Mouse (Mus musculus): ENCODE measurements around the gene Mpo. TPM values are rescaled to one million over a fixed set of nuclear protein-coding genes. Genes with fewer than 3 reads are reported as not detected.
A peak's percentile ranks its signal among the peaks of the same experiment; 100 is the strongest.

Mpo gene
- polyA plus RNA-seq, 1 experiment, result 5.5 TPM

DNA sequence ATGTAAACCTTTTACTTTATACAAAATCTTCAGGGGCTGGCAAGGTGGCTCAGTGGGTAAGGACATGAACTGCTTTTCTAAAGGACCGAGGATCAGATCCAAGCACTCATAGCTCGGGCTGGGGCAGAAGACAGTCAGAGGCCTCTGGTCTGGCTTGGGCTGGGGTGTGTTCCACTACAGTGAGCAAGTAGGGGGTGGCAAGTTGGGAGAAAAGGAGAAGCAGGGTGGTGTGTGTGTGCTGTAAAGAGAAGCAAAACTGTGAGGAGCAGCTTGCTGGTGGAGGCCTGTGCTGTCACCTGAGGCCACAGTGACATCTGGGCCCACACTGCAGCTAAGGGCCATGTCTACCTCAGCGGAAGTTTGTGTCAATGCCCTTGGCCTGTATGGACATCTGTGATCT, 48.1 kb downstream of the Mpo start:
- H3K4me1 ChIP-seq (ENCODE audit: control insufficient read depth, insufficient read depth, low read length), result no peaks in the 10 kb centered on the region
- no peak for TF ChIP-seq POLR2A (IDR thresholded peaks at IDR 0.05; ENCODE audit: control insufficient read depth, low read depth, low read length)
- no peak for TF ChIP-seq CTCF (IDR thresholded peaks at IDR 0.05; ENCODE audit: control insufficient read depth, insufficient read depth, insufficient replicate concordance, low read depth, low read length)

DNA sequence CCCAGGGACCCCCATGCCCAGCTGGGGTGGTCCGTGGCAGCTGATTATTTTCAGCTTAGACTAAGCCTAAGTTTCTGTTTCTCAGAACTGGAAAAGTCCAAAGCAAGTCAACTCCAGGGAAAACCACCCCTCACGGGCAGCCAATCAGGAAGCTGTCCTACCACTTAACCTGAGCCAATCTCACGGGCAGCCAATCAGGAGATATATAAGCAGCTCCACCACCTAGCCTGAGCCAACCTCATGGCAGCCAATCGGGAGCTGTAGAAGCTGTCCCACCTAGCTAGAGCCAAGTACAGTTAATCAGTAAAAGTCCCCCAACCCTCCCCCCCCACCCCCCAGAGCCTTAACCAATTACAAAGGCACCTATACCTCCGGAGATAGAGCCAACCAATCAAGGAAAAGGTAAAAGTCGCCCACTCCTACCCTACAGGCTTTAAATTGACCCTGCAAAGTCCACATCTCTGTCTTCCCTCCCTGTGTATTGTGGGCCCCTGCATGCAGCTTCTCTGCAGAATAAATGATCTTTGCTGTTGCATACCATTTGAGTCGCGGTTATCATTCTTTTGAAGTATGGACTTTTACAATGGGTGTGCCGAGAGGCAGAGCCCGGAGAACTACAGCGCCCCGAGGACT, 53.7 kb downstream of the Mpo start:
- H3K4me1 ChIP-seq (ENCODE audit: control insufficient read depth, insufficient read depth, low read length), result peaks cover 2% of the 10 kb centered on the region
- TF ChIP-seq CTCF (IDR thresholded peaks at IDR 0.05; ENCODE audit: control insufficient read depth, insufficient read depth, insufficient replicate concordance, low read depth, low read length) (no peak), POLR2A (IDR thresholded peaks at IDR 0.05; ENCODE audit: control insufficient read depth, low read depth, low read length) (no peak)
- H3K4me3 ChIP-seq (ENCODE audit: control insufficient read depth, low read depth, low read length), result no peak overlapping the region
- H3K36me3 ChIP-seq (ENCODE audit: control insufficient read depth, insufficient read depth, low read length), result no peaks in the 10 kb centered on the region
- H3K27ac ChIP-seq (ENCODE audit: control insufficient read depth, insufficient read depth, low read depth, low read length), result no peak overlapping the region
- H3K27me3 ChIP-seq (ENCODE audit: control insufficient read depth, insufficient read depth, low read length), result no peaks in the 10 kb centered on the region

More for the DNA sequence above, 48.1 kb downstream of the Mpo start:
- Histone ChIP-seq H3K27ac (ENCODE audit: control insufficient read depth, insufficient read depth, low read depth, low read length) (no peak overlapping the region), H3K27me3 (ENCODE audit: control insufficient read depth, insufficient read depth, low read length) (no peaks in the 10 kb centered on the region), H3K36me3 (ENCODE audit: control insufficient read depth, insufficient read depth, low read length) (no peaks in the 10 kb centered on the region), H3K4me3 (ENCODE audit: control insufficient read depth, low read depth, low read length) (no peak overlapping the region)

DNA sequence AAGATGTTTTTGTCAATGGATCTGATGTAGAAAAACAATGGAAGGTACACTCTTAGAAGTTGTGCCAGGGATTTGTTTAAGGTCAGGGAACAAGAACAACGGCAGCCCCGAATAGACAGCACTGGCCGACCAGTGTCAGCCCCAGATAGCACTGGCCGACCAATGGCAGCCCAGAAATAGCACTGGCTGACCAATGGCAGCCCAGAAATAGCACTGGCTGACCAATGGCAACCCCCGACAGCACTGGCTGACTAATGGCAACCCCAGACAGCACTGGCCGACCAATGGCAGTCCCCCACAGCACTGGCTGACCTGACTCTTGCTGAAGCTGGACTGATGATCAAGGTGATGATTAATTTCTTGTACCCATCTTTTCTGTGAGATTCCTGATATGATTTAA, 54.5 kb downstream of the Mpo start:
- no peak overlapping the region for H3K27ac ChIP-seq (ENCODE audit: control insufficient read depth, insufficient read depth, low read depth, low read length)
- peaks cover 5% of the 10 kb centered on the region for H3K4me1 ChIP-seq (ENCODE audit: control insufficient read depth, insufficient read depth, low read length)
- H3K36me3 ChIP-seq (ENCODE audit: control insufficient read depth, insufficient read depth, low read length), result no peaks in the 10 kb centered on the region
- H3K27me3 ChIP-seq (ENCODE audit: control insufficient read depth, insufficient read depth, low read length), result no peaks in the 10 kb centered on the region
- no peak for TF ChIP-seq POLR2A (IDR thresholded peaks at IDR 0.05; ENCODE audit: control insufficient read depth, low read depth, low read length)
- no peak for TF ChIP-seq CTCF (IDR thresholded peaks at IDR 0.05; ENCODE audit: control insufficient read depth, insufficient read depth, insufficient replicate concordance, low read depth, low read length)
- no peak overlapping the region for H3K4me3 ChIP-seq (ENCODE audit: control insufficient read depth, low read depth, low read length)

DNA sequence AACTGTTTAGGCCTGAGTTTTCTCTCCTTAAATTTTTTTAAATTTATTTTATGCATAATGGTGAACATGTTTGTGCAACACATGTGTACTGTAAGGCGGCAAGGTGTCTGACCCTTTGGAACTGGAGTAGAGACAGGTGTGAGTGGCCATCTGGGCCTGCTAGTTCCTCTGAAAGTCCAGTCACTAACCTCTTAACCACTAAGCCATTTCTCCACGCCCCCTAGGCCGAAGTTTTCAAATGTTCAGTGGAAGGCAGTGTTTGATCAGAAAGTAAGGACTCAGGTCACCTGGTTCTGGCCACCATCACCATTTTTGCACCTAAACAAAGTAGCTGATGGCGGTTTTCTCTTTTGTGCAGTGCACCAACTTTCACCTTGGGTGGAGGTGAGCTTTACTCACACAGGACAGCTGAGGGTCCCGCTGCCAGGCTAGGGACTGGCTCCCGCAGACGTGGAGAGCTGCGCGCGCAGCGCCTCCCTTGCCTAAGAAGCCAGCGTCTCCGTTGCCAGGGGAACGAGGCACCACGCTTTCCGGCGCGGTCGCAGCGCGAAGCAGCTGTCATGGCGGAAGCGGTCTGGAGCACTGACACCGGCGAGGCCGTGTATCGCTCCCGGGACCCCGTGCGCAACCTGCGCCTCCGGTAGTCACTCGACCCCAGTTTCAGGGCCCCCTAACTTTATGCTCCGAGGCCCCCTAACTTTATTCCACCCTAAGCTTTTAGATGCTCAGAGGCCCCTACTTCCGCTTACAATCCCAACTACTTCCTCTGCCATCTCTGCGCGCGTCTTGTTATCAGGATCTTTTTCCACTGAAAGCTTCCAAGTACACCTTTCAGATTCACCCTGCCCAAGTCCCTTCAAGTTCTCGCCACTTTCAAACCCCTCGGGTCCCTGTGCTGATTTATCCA, 59.6 kb downstream of the Mpo start, which contains the start of gene Mks1:
Gene Mks1 (plus strand): TSS at position 526 of the 907 bp plus-strand sequence.
- Histone ChIP-seq H3K27me3 (ENCODE audit: control insufficient read depth, insufficient read depth, low read length) (no peaks in the 10 kb centered on the region), H3K27ac (ENCODE audit: control insufficient read depth, insufficient read depth, low read depth, low read length) (peak within 1 kb of the TSS; percentile 55), H3K4me3 (ENCODE audit: control insufficient read depth, low read depth, low read length) (peak within 1 kb of the TSS; percentile 93), H3K36me3 (ENCODE audit: control insufficient read depth, insufficient read depth, low read length) (peaks cover 5% of the 10 kb centered on the region), H3K4me1 (ENCODE audit: control insufficient read depth, insufficient read depth, low read length) (peaks cover 4% of the 10 kb centered on the region)
- peak; percentile 88 for TF ChIP-seq POLR2A (IDR thresholded peaks at IDR 0.05; ENCODE audit: control insufficient read depth, low read depth, low read length)
- no peak for TF ChIP-seq CTCF (IDR thresholded peaks at IDR 0.05; ENCODE audit: control insufficient read depth, insufficient read depth, insufficient replicate concordance, low read depth, low read length)

DNA sequence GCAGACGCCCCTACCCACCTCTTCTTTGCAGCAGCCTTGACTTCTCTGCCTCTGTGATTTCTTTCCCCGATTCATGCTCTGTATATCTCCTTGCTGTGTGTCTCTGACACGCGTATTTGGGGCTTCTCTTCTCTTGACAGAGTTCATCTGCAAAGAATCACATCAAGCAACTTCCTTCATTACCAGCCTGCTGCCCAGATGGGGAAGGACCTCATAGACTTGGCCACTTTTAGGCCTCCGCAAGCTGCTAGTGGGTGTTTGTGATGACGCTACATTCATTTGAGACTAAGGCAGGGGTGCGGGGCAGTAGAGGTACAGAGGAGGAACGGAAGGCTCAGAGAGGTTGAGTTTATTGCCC, 60.2 kb downstream of the Mpo start:
- H3K27ac ChIP-seq (ENCODE audit: control insufficient read depth, insufficient read depth, low read depth, low read length), result peak overlapping the region; percentile 55; the same call in 1 of the 2 replicates
- peaks cover 4% of the 10 kb centered on the region for H3K4me1 ChIP-seq (ENCODE audit: control insufficient read depth, insufficient read depth, low read length)
- peak overlapping the region; percentile 93 for H3K4me3 ChIP-seq (ENCODE audit: control insufficient read depth, low read depth, low read length)
- peaks cover 5% of the 10 kb centered on the region for H3K36me3 ChIP-seq (ENCODE audit: control insufficient read depth, insufficient read depth, low read length)
- no peaks in the 10 kb centered on the region for H3K27me3 ChIP-seq (ENCODE audit: control insufficient read depth, insufficient read depth, low read length)
- TF ChIP-seq CTCF (IDR thresholded peaks at IDR 0.05; ENCODE audit: control insufficient read depth, insufficient read depth, insufficient replicate concordance, low read depth, low read length), result no peak
- no peak for TF ChIP-seq POLR2A (IDR thresholded peaks at IDR 0.05; ENCODE audit: control insufficient read depth, low read depth, low read length)

Other genes starting within 250 kb of the Mpo start
- gene Gm11492, start 226.9 kb upstream of the Mpo start, polyA plus RNA-seq (2012; rRNA removed), result 92.8 and 97.9 TPM in 2 replicates
- 159 and 174 TPM in 2 replicates for gene Sept4, start 224.7 kb upstream of the Mpo start, polyA plus RNA-seq (2012; rRNA removed)
- 33.6 and 33.7 TPM in 2 replicates for gene Mtmr4, start 201.4 kb upstream of the Mpo start, polyA plus RNA-seq (2012; rRNA removed)
- gene Hsf5, start 176.4 kb upstream of the Mpo start, polyA plus RNA-seq (2012; rRNA removed), result 89.4 and 90.3 TPM in 2 replicates
- 2.3 and 3.4 TPM in 2 replicates for gene Rnf43, start 130.9 kb upstream of the Mpo start, polyA plus RNA-seq (2012; rRNA removed)
- 50.9 and 54.9 TPM in 2 replicates for gene Supt4a, start 56.0 kb upstream of the Mpo start, polyA plus RNA-seq (2012; rRNA removed)
- 10.3 and 11.8 TPM in 2 replicates for gene Tspoap1, start 33.0 kb upstream of the Mpo start, polyA plus RNA-seq (2012; rRNA removed)
- gene Lpo, start 34.7 kb downstream of the Mpo start, polyA plus RNA-seq (2012; rRNA removed), result 4.9 and 11.1 TPM in 2 replicates
- gene Mks1, start 59.6 kb downstream of the Mpo start, polyA plus RNA-seq (2012; rRNA removed), result 19.0 and 20.6 TPM in 2 replicates
- gene Epx, start 82.0 kb downstream of the Mpo start, polyA plus RNA-seq (2012; rRNA removed), result 0.05 TPM in 1 of 2 replicates, not detected in the other
- gene Olfr462, start 98.7 kb downstream of the Mpo start, polyA plus RNA-seq (2012; rRNA removed), result not detected in 2 replicates
- not detected in 2 replicates for gene Olfr463, start 103.8 kb downstream of the Mpo start, polyA plus RNA-seq (2012; rRNA removed)
- not detected in 2 replicates for gene Olfr464, start 127.4 kb downstream of the Mpo start, polyA plus RNA-seq (2012; rRNA removed)
- gene Dynll2, start 194.0 kb downstream of the Mpo start, polyA plus RNA-seq (2012; rRNA removed), result 217 and 218 TPM in 2 replicates

All from testis, adult 2 months (tissue).